ENCODE assay signal across 20 mouse cellular contexts in the genomic region with DNA sequence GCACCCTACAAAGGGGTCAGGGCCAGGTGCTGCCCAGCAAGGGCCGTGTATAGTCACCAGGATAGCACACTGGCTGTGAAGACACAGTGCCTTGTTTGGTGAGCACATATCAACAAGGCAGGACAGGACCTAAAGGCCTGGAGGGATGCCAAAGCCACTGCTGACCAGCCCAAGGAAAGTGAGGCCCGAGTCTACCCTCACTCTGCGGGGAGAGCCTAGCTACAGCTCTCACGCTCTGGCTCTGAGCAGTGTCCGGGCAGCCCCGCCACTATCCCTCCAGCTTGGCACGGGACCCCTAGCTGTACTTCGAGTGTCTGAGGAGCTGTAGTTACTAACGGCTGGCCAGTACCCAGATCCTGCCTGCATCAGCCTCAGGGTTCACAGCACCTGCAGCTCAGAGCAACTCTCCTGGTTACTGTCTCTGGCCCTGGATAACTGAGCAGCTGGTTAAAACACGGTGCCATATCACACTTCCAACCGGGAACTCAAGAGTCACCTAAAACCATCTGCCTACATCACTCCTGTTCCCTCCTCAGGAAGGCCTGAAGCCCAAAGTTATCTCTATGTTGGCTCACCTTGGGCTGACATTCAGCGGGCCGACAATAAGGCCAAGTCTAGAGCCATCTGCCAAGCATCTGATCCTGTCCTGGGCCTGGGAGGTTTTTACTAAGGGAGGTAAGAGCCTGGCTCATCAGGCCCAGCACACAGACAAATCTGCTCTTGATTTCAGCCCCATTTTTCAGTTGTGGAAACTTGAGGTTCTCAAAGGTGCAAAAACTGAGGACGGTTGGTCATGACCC. TPM values are rescaled to one million over a fixed set of nuclear protein-coding genes. Genes with fewer than 3 reads are reported as not detected.
DNase-seq lines count a peak whose midpoint lies in the region; ATAC-seq and TF ChIP-seq lines count a peak whose summit lies in the region.
"Had no signal": no experiment of that assay in that cellular context is flagged by ENCODE, and none has a peak within 500 bp of the region (broad histone marks: within the 10 kb centered on the region; RNA-seq: fewer than 3 reads in every experiment).

No protein-coding gene starts in this region.

- peaks cover 48% of the 10 kb centered on the region for H3K4me1 ChIP-seq in hindbrain, embryonic 13.5 days (replicated peaks)
- peaks cover 14% of the 10 kb centered on the region for H3K4me1 ChIP-seq in hindbrain, embryonic 11.5 days (replicated peaks; ENCODE audit: control insufficient read depth, insufficient read depth, low read length)
- H3K4me1 ChIP-seq in midbrain, postnatal 0 days (ENCODE audit: insufficient read depth, low read length): peaks cover 6% of the 10 kb centered on the region; the same call in 1 of the 2 replicates
- H3K4me1 ChIP-seq in midbrain, embryonic 10.5 days: peaks cover 33% of the 10 kb centered on the region
- H3K4me1 ChIP-seq in neural tube, embryonic 15.5 days: peaks cover 38% of the 10 kb centered on the region

- 90% methylated on average over 14 of the region's 14 CpGs for WGBS in hindbrain, embryonic 13.5 days
- 91% methylated on average over 14 of the region's 14 CpGs for WGBS in hindbrain, embryonic 11.5 days
- 83% methylated on average over 14 of the region's 14 CpGs for WGBS in midbrain, postnatal 0 days
- WGBS in midbrain, embryonic 10.5 days: 90% methylated on average over 14 of the region's 14 CpGs
- 85% methylated on average over 14 of the region's 14 CpGs for WGBS in neural tube, embryonic 15.5 days

- H3K27ac ChIP-seq in hindbrain, embryonic 13.5 days: peak overlapping the region; percentile 5; the same call in 1 of the 2 replicates
- H3K27ac ChIP-seq in hindbrain, embryonic 11.5 days (ENCODE audit: low read depth, low read length): no peak overlapping the region
- H3K27ac ChIP-seq in midbrain, postnatal 0 days (ENCODE audit: low read depth, low read length): no peak overlapping the region
- H3K27ac ChIP-seq in midbrain, embryonic 10.5 days (replicated peaks): no peak overlapping the region
- H3K27ac ChIP-seq in neural tube, embryonic 15.5 days (replicated peaks): 0 out of 2 replicates have a peak overlapping the region, but pooled peaks have one; percentile 7
- H3K27ac ChIP-seq: embryonic facial prominence, embryonic 12.5 days; heart, adult 2 months; heart, embryonic 15.5 days had no signal

- DNase-seq in cerebellum, postnatal 10 days: peak; percentile 59 to 65
- no peak for DNase-seq in cerebellum, adult 9-11 months
- no peak for DNase-seq in hindbrain, embryonic 11.5 days (ENCODE audit: low spot score)
- DNase-seq in midbrain, postnatal 0 days (ENCODE audit: low spot score): peak; percentile 21
- no peak for DNase-seq in midbrain, embryonic 10.5 days (ENCODE audit: low spot score)
- DNase-seq in liver: no peak
- DNase-seq: adrenal gland, postnatal 36 days; gastrocnemius, postnatal 25 days; kidney, adult 11 months; lung, postnatal 14 days; thymus, postnatal 36 days had no signal

- H3K4me3 ChIP-seq in hindbrain, embryonic 13.5 days: no peak overlapping the region
- no peak overlapping the region for H3K4me3 ChIP-seq in hindbrain, embryonic 11.5 days (ENCODE audit: low read depth, low read length)
- H3K4me3 ChIP-seq in midbrain, postnatal 0 days (ENCODE audit: low read depth, low read length): no peak overlapping the region
- no peak overlapping the region for H3K4me3 ChIP-seq in midbrain, embryonic 10.5 days
- H3K4me3 ChIP-seq in neural tube, embryonic 15.5 days (replicated peaks): no peak overlapping the region
- H3K4me3 ChIP-seq: embryonic facial prominence, embryonic 12.5 days; heart, adult 2 months; heart, embryonic 15.5 days; megakaryocyte, embryonic 14.5 days had no signal

- no peak overlapping the region for H3K4me2 ChIP-seq in hindbrain, embryonic 13.5 days
- no peak overlapping the region for H3K4me2 ChIP-seq in hindbrain, embryonic 11.5 days (replicated peaks; ENCODE audit: low read depth, low read length)
- H3K4me2 ChIP-seq in midbrain, postnatal 0 days (ENCODE audit: low read depth, low read length, poor library complexity, severe bottlenecking): no peak overlapping the region
- H3K4me2 ChIP-seq in neural tube, embryonic 15.5 days: no peak overlapping the region
- H3K4me2 ChIP-seq: embryonic facial prominence, embryonic 12.5 days; heart, embryonic 15.5 days had no signal

- H3K27me3 ChIP-seq in hindbrain, embryonic 13.5 days: no peaks in the 10 kb centered on the region
- no peaks in the 10 kb centered on the region for H3K27me3 ChIP-seq in hindbrain, embryonic 11.5 days (ENCODE audit: control insufficient read depth, insufficient read depth, low read length)
- no peaks in the 10 kb centered on the region for H3K27me3 ChIP-seq in midbrain, postnatal 0 days (ENCODE audit: insufficient read depth, low read length)
- H3K27me3 ChIP-seq in midbrain, embryonic 10.5 days (ENCODE audit: low read depth, poor library complexity, severe bottlenecking): no peaks in the 10 kb centered on the region
- no peaks in the 10 kb centered on the region for H3K27me3 ChIP-seq in neural tube, embryonic 15.5 days (replicated peaks)
- H3K27me3 ChIP-seq: embryonic facial prominence, embryonic 12.5 days; heart, embryonic 15.5 days had no signal

- ATAC-seq in hindbrain, embryonic 13.5 days (ENCODE audit: low FRiP score): no peak
- ATAC-seq in hindbrain, embryonic 11.5 days (ENCODE audit: low FRiP score): no peak
- ATAC-seq in midbrain, postnatal 0 days (ENCODE audit: low FRiP score): no peak
- no peak for ATAC-seq in neural tube, embryonic 15.5 days (ENCODE audit: low FRiP score)
- ATAC-seq: forebrain, embryonic 16.5 days had no signal

- TF ChIP-seq CTCF in midbrain, postnatal 0 days (IDR thresholded peaks at IDR 0.05): no peak

- H3K9ac ChIP-seq in hindbrain, embryonic 13.5 days: peak overlapping the region; percentile 56; the same call in 1 of the 2 replicates
- no peak overlapping the region for H3K9ac ChIP-seq in hindbrain, embryonic 11.5 days (ENCODE audit: low read depth, low read length)
- H3K9ac ChIP-seq in midbrain, postnatal 0 days (replicated peaks; ENCODE audit: low read length, poor library complexity, severe bottlenecking): no peak overlapping the region
- no peak overlapping the region for H3K9ac ChIP-seq in neural tube, embryonic 15.5 days (replicated peaks)
- H3K9ac ChIP-seq: embryonic facial prominence, embryonic 12.5 days; heart, embryonic 15.5 days had no signal

- H3K36me3 ChIP-seq in hindbrain, embryonic 13.5 days: peaks cover 77% of the 10 kb centered on the region
- peaks cover 40% of the 10 kb centered on the region for H3K36me3 ChIP-seq in hindbrain, embryonic 11.5 days (ENCODE audit: control insufficient read depth, insufficient read depth, low read length)
- peaks cover 65% of the 10 kb centered on the region for H3K36me3 ChIP-seq in midbrain, postnatal 0 days (ENCODE audit: insufficient read depth, low read length)
- peaks cover 70% of the 10 kb centered on the region for H3K36me3 ChIP-seq in midbrain, embryonic 10.5 days
- peaks cover 60% of the 10 kb centered on the region for H3K36me3 ChIP-seq in neural tube, embryonic 15.5 days

- H3K9me3 ChIP-seq in hindbrain, embryonic 13.5 days: no peaks in the 10 kb centered on the region
- no peaks in the 10 kb centered on the region for H3K9me3 ChIP-seq in hindbrain, embryonic 11.5 days (ENCODE audit: control insufficient read depth, low read length)
- H3K9me3 ChIP-seq in midbrain, postnatal 0 days (ENCODE audit: low read length): no peaks in the 10 kb centered on the region
- no peaks in the 10 kb centered on the region for H3K9me3 ChIP-seq in midbrain, embryonic 10.5 days (replicated peaks)
- no peaks in the 10 kb centered on the region for H3K9me3 ChIP-seq in neural tube, embryonic 15.5 days (replicated peaks)
- H3K9me3 ChIP-seq: embryonic facial prominence, embryonic 12.5 days; heart, embryonic 15.5 days; megakaryocyte, embryonic 14.5 days had no signal

RNA-seq across cellular contexts. Expression of a gene that starts 4.9 kb away (rescaled TPM):
- 327 and 333 TPM in 2 replicates for polyA plus RNA-seq in hindbrain, embryonic 13.5 days (2015; fragmentation: Nextera tagmentation; extraction: Ambion mirVana)
- 211 and 248 TPM in 2 replicates for polyA plus RNA-seq in hindbrain, embryonic 11.5 days (2014; fragmentation: Nextera tagmentation; extraction: Ambion mirVana)
- 210 and 223 TPM in 2 replicates for total RNA-seq in midbrain, postnatal 0 days (2014; rRNA removed)
- 219 and 236 TPM in 2 replicates for polyA plus RNA-seq in midbrain, postnatal 0 days (2015; fragmentation: Nextera tagmentation; extraction: Ambion mirVana)
- polyA plus RNA-seq in midbrain, embryonic 10.5 days (2016; fragmentation: Nextera tagmentation; extraction: Ambion mirVana): 153 and 183 TPM in 2 replicates
- polyA plus RNA-seq in neural tube, embryonic 15.5 days (2015; fragmentation: Nextera tagmentation; extraction: Ambion mirVana): 211 and 253 TPM in 2 replicates

RNA-seq across cellular contexts. Expression of a gene that starts 15.1 kb away (rescaled TPM):
- polyA plus RNA-seq in hindbrain, embryonic 13.5 days (2015; fragmentation: Nextera tagmentation; extraction: Ambion mirVana): 0.50 and 0.81 TPM in 2 replicates
- 0.48 and 0.57 TPM in 2 replicates for polyA plus RNA-seq in hindbrain, embryonic 11.5 days (2014; fragmentation: Nextera tagmentation; extraction: Ambion mirVana)
- total RNA-seq in midbrain, postnatal 0 days (2014; rRNA removed): 0.71 and 2.1 TPM in 2 replicates
- 1.5 TPM in 2 replicates for polyA plus RNA-seq in midbrain, postnatal 0 days (2015; fragmentation: Nextera tagmentation; extraction: Ambion mirVana)
- 0.65 and 0.72 TPM in 2 replicates for polyA plus RNA-seq in midbrain, embryonic 10.5 days (2016; fragmentation: Nextera tagmentation; extraction: Ambion mirVana)
- 1.4 and 1.7 TPM in 2 replicates for polyA plus RNA-seq in neural tube, embryonic 15.5 days (2015; fragmentation: Nextera tagmentation; extraction: Ambion mirVana)
- total RNA-seq: hematopoietic stem cell, adult 5-6 weeks had no signal

RNA-seq across cellular contexts. Expression of a gene that starts 21.3 kb away (rescaled TPM):
- 37.5 and 40.3 TPM in 2 replicates for polyA plus RNA-seq in hindbrain, embryonic 13.5 days (2015; fragmentation: Nextera tagmentation; extraction: Ambion mirVana)
- 56.7 and 66.0 TPM in 2 replicates for polyA plus RNA-seq in hindbrain, embryonic 11.5 days (2014; fragmentation: Nextera tagmentation; extraction: Ambion mirVana)
- 31.3 and 34.2 TPM in 2 replicates for total RNA-seq in midbrain, postnatal 0 days (2014; rRNA removed)
- polyA plus RNA-seq in midbrain, postnatal 0 days (2015; fragmentation: Nextera tagmentation; extraction: Ambion mirVana): 48.7 and 52.9 TPM in 2 replicates
- polyA plus RNA-seq in midbrain, embryonic 10.5 days (2016; fragmentation: Nextera tagmentation; extraction: Ambion mirVana): 95.8 and 119 TPM in 2 replicates
- 40.7 and 48.9 TPM in 2 replicates for polyA plus RNA-seq in neural tube, embryonic 15.5 days (2015; fragmentation: Nextera tagmentation; extraction: Ambion mirVana)

RNA-seq across cellular contexts. Expression of a gene that starts 25.0 kb away (rescaled TPM):
- polyA plus RNA-seq in hindbrain, embryonic 13.5 days (2015; fragmentation: Nextera tagmentation; extraction: Ambion mirVana): 5.2 and 5.3 TPM in 2 replicates
- polyA plus RNA-seq in hindbrain, embryonic 11.5 days (2014; fragmentation: Nextera tagmentation; extraction: Ambion mirVana): 1.4 and 1.9 TPM in 2 replicates
- 5.0 and 5.1 TPM in 2 replicates for total RNA-seq in midbrain, postnatal 0 days (2014; rRNA removed)
- 5.6 and 6.1 TPM in 2 replicates for polyA plus RNA-seq in midbrain, postnatal 0 days (2015; fragmentation: Nextera tagmentation; extraction: Ambion mirVana)
- 1.1 and 1.5 TPM in 2 replicates for polyA plus RNA-seq in midbrain, embryonic 10.5 days (2016; fragmentation: Nextera tagmentation; extraction: Ambion mirVana)
- polyA plus RNA-seq in neural tube, embryonic 15.5 days (2015; fragmentation: Nextera tagmentation; extraction: Ambion mirVana): 7.1 and 8.6 TPM in 2 replicates
- total RNA-seq: gastrocnemius, postnatal 25 days; heart, adult 2 months had no signal

RNA-seq across cellular contexts. Expression of a gene that starts 25.9 kb away (rescaled TPM):
- polyA plus RNA-seq in hindbrain, embryonic 13.5 days (2015; fragmentation: Nextera tagmentation; extraction: Ambion mirVana): 21.1 and 22.8 TPM in 2 replicates
- polyA plus RNA-seq in hindbrain, embryonic 11.5 days (2014; fragmentation: Nextera tagmentation; extraction: Ambion mirVana): 6.3 and 9.1 TPM in 2 replicates
- total RNA-seq in midbrain, postnatal 0 days (2014; rRNA removed): 170 and 172 TPM in 2 replicates
- polyA plus RNA-seq in midbrain, postnatal 0 days (2015; fragmentation: Nextera tagmentation; extraction: Ambion mirVana): 13.7 and 19.1 TPM in 2 replicates
- polyA plus RNA-seq in midbrain, embryonic 10.5 days (2016; fragmentation: Nextera tagmentation; extraction: Ambion mirVana): 2.3 and 3.3 TPM in 2 replicates
- polyA plus RNA-seq in neural tube, embryonic 15.5 days (2015; fragmentation: Nextera tagmentation; extraction: Ambion mirVana): 19.3 and 26.0 TPM in 2 replicates
- polyA plus RNA-seq: heart, embryonic 15.5 days; liver, embryonic 16.5 days had no signal

Comparison
In these comparisons a context has a peak if more than half of its experiments do, and no peak if none do; other contexts are left out.
1. DNase-seq: peak in cerebellum, postnatal 10 days (2 of 2) and midbrain, postnatal 0 days (single experiment); none in cerebellum, adult 9-11 months (single experiment), hindbrain, embryonic 11.5 days (single experiment), midbrain, embryonic 10.5 days (single experiment) and liver (single experiment).
2. H3K27ac ChIP-seq: peak in hindbrain, embryonic 13.5 days (single experiment) and neural tube, embryonic 15.5 days (single experiment); none in hindbrain, embryonic 11.5 days (single experiment), midbrain, postnatal 0 days (single experiment) and midbrain, embryonic 10.5 days (single experiment).